Mouse (Mus musculus) G1E (cell line): ENCODE results near the gene Lsr.

Experiments
- CTCF ChIP-seq: IDR thresholded peaks from 2 replicates; pipeline ENCODE4 v1.5.1; 2012; ENCODE audit warnings: low read depth, low read length, inconsistent platforms, mixed read lengths
- GATA1 ChIP-seq: IDR thresholded peaks from 2 replicates; pipeline ENCODE4 v1.6.1; 2012; ENCODE audit warnings: borderline replicate concordance, low read length, inconsistent platforms, mixed read lengths
- GATA2 ChIP-seq: IDR thresholded peaks from 2 replicates; pipeline ENCODE4 v1.6.1; 2012; ENCODE audit warnings: low read depth, low read length, inconsistent platforms, borderline replicate concordance
- TAL1 ChIP-seq: conservative IDR thresholded peaks from 2 replicates; pipeline ENCODE4 v1.6.1; 2012; ENCODE audit warnings: low read depth, low read length, inconsistent platforms, mixed read lengths

GRCm38 (mm10) chr7:30985357-30985756 lies 12.1 kb upstream of the Lsr start:
- TF ChIP-seq GATA1, result no peak
- no peak for TF ChIP-seq CTCF
- no peak for TF ChIP-seq TAL1
- TF ChIP-seq GATA2, result no peak
